Mouse (Mus musculus) midbrain, embryonic 14.5 days (tissue): ENCODE data around the gene Sdr39u1. TPM values are rescaled to one million over a fixed set of nuclear protein-coding genes. Genes with fewer than 3 reads are reported as not detected.
A peak's percentile ranks its signal among the peaks of the same experiment; 100 is the strongest.

ENCODE experiments used
- ATAC-seq: fragments of 200-750 bp; cut with Nextera tagmentation; 2 replicates; pipeline ENCODE4 v1.8.0; 2017; ENCODE audit warnings: moderate number of reproducible peaks, moderate library complexity; ENCODE audit not compliant: low FRiP score, low TSS enrichment
- DNase-seq: peaks from one replicate; pipeline ENCODE4 v3.0.0-alpha.2; 2015
- H3K27ac ChIP-seq: fragments of 300-500 bp; sonication (generic); replicated peaks from 2 replicates; pipeline ENCODE4 v1.5.1; 2014; ENCODE audit warnings: mild to moderate bottlenecking, low read depth, low read length, moderate library complexity
- H3K27me3 ChIP-seq: fragments of 300-500 bp; sonication (generic); 2 replicates; pipeline ENCODE4 v1.6.1; 2014; ENCODE audit warnings: low read length, control low read depth, mixed read lengths; ENCODE audit not compliant: control insufficient read depth, insufficient read depth
- H3K36me3 ChIP-seq: fragments of 300-500 bp; sonication (generic); 2 replicates; pipeline ENCODE4 v1.6.1; 2014; ENCODE audit warnings: low read length, control low read depth; ENCODE audit not compliant: control insufficient read depth, insufficient read depth
- H3K4me1 ChIP-seq: fragments of 300-500 bp; sonication (generic); 2 replicates; pipeline ENCODE4 v1.6.1; 2014; ENCODE audit warnings: mild to moderate bottlenecking, antibody characterized with exemption, low read length, control low read depth; ENCODE audit not compliant: control insufficient read depth, insufficient read depth
- H3K4me2 ChIP-seq: fragments of 300-500 bp; sonication (generic); 2 replicates; pipeline ENCODE4 v1.6.1; 2014; ENCODE audit warnings: mild to moderate bottlenecking, low read length, moderate library complexity
- H3K4me3 ChIP-seq: fragments of 300-500 bp; sonication (generic); replicated peaks from 2 replicates; pipeline ENCODE4 v1.5.1; 2014; ENCODE audit warnings: low read depth, low read length
- H3K9ac ChIP-seq: fragments of 300-500 bp; sonication (generic); replicated peaks from 2 replicates; pipeline ENCODE4 v1.6.1; 2014; ENCODE audit warnings: mild to moderate bottlenecking, low read length, moderate library complexity
- H3K9me3 ChIP-seq: fragments of 300-500 bp; sonication (generic); 2 replicates; pipeline ENCODE4 v1.6.1; 2016; ENCODE audit warnings: low read length, control low read depth, mixed read lengths; ENCODE audit not compliant: control insufficient read depth
- WGBS: fragments of 180-500 bp; shearing (Covaris S2); extraction: QIAGEN DNeasy Blood & Tissue Kit; methylation state at CpG from one replicate; pipeline ENCODE4 v1.1.7; 2014; 5-methylcytosine and 5-hydroxymethylcytosine counted together
- polyA plus RNA-seq: library from polyadenylated mRNA; unstranded; fragments of >200 nt; fragmentation: Nextera tagmentation; extraction: Ambion mirVana; gene quantifications from 2 replicates; pipeline ENCODE4 v1.2.1, GENCODE M21; 2014

The Sdr39u1 gene
- 125 and 142 TPM in 2 replicates for polyA plus RNA-seq

- Histone ChIP-seq H3K9ac (peak within 1 kb of the TSS; percentile 86), H3K27me3 (no peaks in the 10 kb centered on the region), H3K4me2 (peak within 1 kb of the TSS; percentile 59), H3K36me3 (peaks cover 35% of the 10 kb centered on the region), H3K27ac (peak within 1 kb of the TSS; percentile 80), H3K4me1 (peaks cover 14% of the 10 kb centered on the region), H3K4me3 (peak within 1 kb of the TSS; percentile 55), H3K9me3 (no peaks in the 10 kb centered on the region)
- ATAC-seq (peak; percentile 94), DNase-seq (peak; percentile 96)
- WGBS: 2% methylated on average over 39 of the region's 39 CpGs
These were observed at the start of gene Sdr39u1 for GRCm38 (mm10) chr14:55899701-55900413. Gene Sdr39u1 (minus strand): TSS chr14:55900293.

DNA sequence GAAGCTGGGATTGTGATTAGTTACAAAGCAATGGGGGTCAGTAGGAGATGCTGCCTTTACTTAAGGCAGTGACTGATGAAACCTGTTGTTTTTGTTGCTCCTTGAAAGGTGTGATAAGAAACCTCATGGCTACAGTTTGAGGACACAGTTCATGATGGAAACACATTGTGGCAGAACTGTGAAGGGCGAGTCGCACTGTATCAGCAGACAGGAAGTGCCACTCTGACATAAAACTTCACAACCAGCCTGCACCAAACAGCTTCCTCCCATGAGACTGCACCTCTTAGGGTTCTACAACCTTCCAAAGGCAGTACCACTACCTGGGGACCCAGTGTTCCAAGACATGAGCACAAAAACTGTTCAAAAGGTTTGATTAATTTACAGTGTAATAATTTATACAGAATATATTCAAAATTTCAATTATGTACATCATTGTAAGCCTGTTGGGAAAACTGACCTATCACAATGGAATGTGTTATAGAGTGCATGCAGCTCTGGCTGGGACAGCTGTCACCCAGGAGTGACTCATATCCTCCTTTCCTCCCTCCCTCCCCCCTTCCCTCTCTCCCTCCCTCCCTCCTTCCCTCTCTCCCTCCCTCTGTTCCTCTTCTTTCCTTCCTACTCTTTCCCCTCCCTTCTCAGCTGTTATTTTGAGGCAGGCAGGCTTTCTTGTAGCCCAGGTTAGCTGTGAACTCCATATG, 46.3 kb upstream of the Sdr39u1 start:
- no peak overlapping the region for H3K9ac ChIP-seq
- WGBS: 87% methylated on average over 2 of the region's 2 CpGs
- H3K36me3 ChIP-seq: no peaks in the 10 kb centered on the region
- ATAC-seq: no peak
- H3K4me3 ChIP-seq: no peak overlapping the region
- H3K9me3 ChIP-seq: no peaks in the 10 kb centered on the region
- H3K4me1 ChIP-seq: no peaks in the 10 kb centered on the region
- no peak for DNase-seq
- no peak overlapping the region for H3K27ac ChIP-seq
- H3K27me3 ChIP-seq: no peaks in the 10 kb centered on the region
- H3K4me2 ChIP-seq: no peak overlapping the region

GRCm38 (mm10) chr14:55944575-55944974, 44.5 kb upstream of the Sdr39u1 start, which contains the start of gene Cma1:
Gene Cma1 (minus strand): TSS chr14:55944675.
- Histone ChIP-seq H3K9me3 (no peaks in the 10 kb centered on the region), H3K9ac (no peak within 1 kb of the TSS), H3K27ac (no peak within 1 kb of the TSS), H3K4me1 (no peaks in the 10 kb centered on the region), H3K27me3 (no peaks in the 10 kb centered on the region), H3K36me3 (no peaks in the 10 kb centered on the region), H3K4me2 (no peak within 1 kb of the TSS), H3K4me3 (no peak within 1 kb of the TSS)
- ATAC-seq (no peak), DNase-seq (no peak)
- 75% methylated on average over 4 of the region's 4 CpGs for WGBS

- no peak overlapping the region for H3K4me2 ChIP-seq
- no peaks in the 10 kb centered on the region for H3K36me3 ChIP-seq
- WGBS: 86% methylated on average over 11 of the region's 11 CpGs
- no peaks in the 10 kb centered on the region for H3K9me3 ChIP-seq
- no peaks in the 10 kb centered on the region for H3K4me1 ChIP-seq
- no peak for ATAC-seq
- H3K27me3 ChIP-seq: no peaks in the 10 kb centered on the region
- no peak overlapping the region for H3K4me3 ChIP-seq
- no peak overlapping the region for H3K27ac ChIP-seq
- no peak for DNase-seq
- no peak overlapping the region for H3K9ac ChIP-seq
These were observed 43.5 kb upstream of the Sdr39u1 start for GRCm38 (mm10) chr14:55943601-55944000.

GRCm38 (mm10) chr14:55940070-55940800, 40.1 kb upstream of the Sdr39u1 start:
- Histone ChIP-seq H3K4me2 (no peak overlapping the region), H3K4me1 (no peaks in the 10 kb centered on the region), H3K9ac (no peak overlapping the region), H3K9me3 (no peaks in the 10 kb centered on the region), H3K36me3 (no peaks in the 10 kb centered on the region), H3K27me3 (no peaks in the 10 kb centered on the region), H3K4me3 (no peak overlapping the region), H3K27ac (no peak overlapping the region)
- ATAC-seq: no peak
- DNase-seq: peak; percentile 27
- WGBS: 57% methylated on average over 7 of the region's 7 CpGs

GRCm38 (mm10) chr14:55933586-55933985, 33.5 kb upstream of the Sdr39u1 start:
- Histone ChIP-seq H3K9ac (no peak overlapping the region), H3K9me3 (no peaks in the 10 kb centered on the region), H3K36me3 (no peaks in the 10 kb centered on the region), H3K4me3 (no peak overlapping the region), H3K4me2 (no peak overlapping the region), H3K4me1 (no peaks in the 10 kb centered on the region), H3K27me3 (no peaks in the 10 kb centered on the region), H3K27ac (no peak overlapping the region)
- DNase-seq (peak; percentile 2), ATAC-seq (no peak)
- 67% methylated on average over 7 of the region's 7 CpGs for WGBS

DNA sequence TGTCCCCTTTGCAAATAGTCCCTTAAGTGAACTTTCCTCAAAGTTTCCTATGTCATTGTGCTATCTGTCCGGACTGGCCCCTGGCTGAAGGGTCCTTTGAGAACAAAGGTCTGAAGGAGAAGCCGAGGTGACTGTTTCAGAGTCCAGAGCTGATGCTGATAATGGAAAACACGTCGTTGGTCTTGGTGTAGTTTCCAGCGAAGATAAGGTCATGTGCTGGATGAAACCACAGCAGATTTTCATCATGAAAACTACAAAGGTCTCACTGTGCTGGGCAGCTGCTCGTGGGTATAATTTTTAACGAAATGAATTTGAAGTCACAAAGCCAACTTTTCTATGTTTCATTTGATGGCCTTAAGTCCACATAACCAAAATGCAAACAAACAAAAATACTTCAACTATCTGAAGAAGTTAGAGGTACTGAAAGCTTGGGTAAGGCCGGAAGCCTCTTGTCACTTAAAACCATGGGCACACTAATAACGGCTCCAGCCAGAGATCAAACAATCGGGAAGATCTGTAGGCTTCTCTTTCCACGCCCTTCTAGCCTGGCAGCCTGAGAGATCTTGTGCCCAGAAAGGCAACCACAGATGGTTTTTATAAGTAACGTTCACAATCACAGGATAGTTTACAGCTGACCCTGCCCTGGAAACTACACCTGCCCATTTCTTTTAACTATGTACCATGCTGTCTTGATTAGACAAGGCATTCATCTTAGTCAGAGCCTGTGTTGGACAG, 29.3 kb upstream of the Sdr39u1 start:
- no peak for ATAC-seq

GRCm38 (mm10) chr14:55926847-55927246, 26.8 kb upstream of the Sdr39u1 start:
- Histone ChIP-seq H3K27ac (no peak overlapping the region), H3K27me3 (no peaks in the 10 kb centered on the region), H3K36me3 (no peaks in the 10 kb centered on the region), H3K4me1 (no peaks in the 10 kb centered on the region), H3K9me3 (no peaks in the 10 kb centered on the region), H3K4me3 (no peak overlapping the region), H3K9ac (no peak overlapping the region), H3K4me2 (no peak overlapping the region)
- WGBS: 89% methylated on average over 4 of the region's 4 CpGs
- DNase-seq (no peak), ATAC-seq (no peak)

More for the DNA sequence above, 29.3 kb upstream of the Sdr39u1 start:
- Histone ChIP-seq H3K4me1 (no peaks in the 10 kb centered on the region), H3K36me3 (no peaks in the 10 kb centered on the region), H3K27ac (no peak overlapping the region), H3K27me3 (no peaks in the 10 kb centered on the region), H3K9ac (no peak overlapping the region), H3K4me3 (no peak overlapping the region), H3K4me2 (no peak overlapping the region), H3K9me3 (no peaks in the 10 kb centered on the region)
- WGBS: 88% methylated on average over 12 of the region's 12 CpGs
- no peak for DNase-seq
